In the genomic region with DNA sequence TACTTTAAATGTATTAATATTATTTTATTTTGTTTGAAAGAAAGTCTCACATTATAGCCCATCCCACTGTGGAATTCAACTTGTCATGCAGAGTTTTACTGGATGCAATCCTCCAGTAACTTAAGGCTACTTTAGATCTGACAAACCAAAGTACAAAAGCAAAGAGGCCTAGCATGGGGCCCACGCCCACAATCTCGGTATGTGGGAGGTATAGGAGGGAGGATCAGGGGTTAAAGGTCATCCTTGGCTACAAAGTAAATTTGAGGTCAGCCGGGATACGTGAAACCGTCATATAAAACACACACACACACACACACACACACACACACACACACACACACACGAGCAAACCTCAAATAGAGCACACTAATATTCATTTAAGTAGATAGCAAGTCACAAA, we compare ENCODE assay signal across 22 mouse cellular contexts. TPM values are rescaled to one million over a fixed set of nuclear protein-coding genes. Genes with fewer than 3 reads are reported as not detected.
DNase-seq lines count a peak whose midpoint lies in the region; ATAC-seq lines count a peak whose summit lies in the region.
"Had no signal": no experiment of that assay in that cellular context is flagged by ENCODE, and none has a peak within 500 bp of the region (broad histone marks: within the 10 kb centered on the region; RNA-seq: fewer than 3 reads in every experiment).

No protein-coding gene starts in this region.

- H3K36me3 ChIP-seq in midbrain, embryonic 10.5 days, result no peaks in the 10 kb centered on the region
- no peaks in the 10 kb centered on the region for H3K36me3 ChIP-seq in midbrain, embryonic 14.5 days (ENCODE audit: control insufficient read depth, insufficient read depth, low read length)
- H3K36me3 ChIP-seq in embryonic facial prominence, embryonic 11.5 days (replicated peaks; ENCODE audit: control insufficient read depth, insufficient read depth, low read depth, low read length), result no peaks in the 10 kb centered on the region
- H3K36me3 ChIP-seq in limb, embryonic 12.5 days, result no peaks in the 10 kb centered on the region
- H3K36me3 ChIP-seq: heart, embryonic 10.5 days; hindbrain, embryonic 15.5 days; midbrain, embryonic 15.5 days had no signal

- no peaks in the 10 kb centered on the region for H3K9me3 ChIP-seq in midbrain, embryonic 10.5 days (replicated peaks)
- H3K9me3 ChIP-seq in midbrain, embryonic 14.5 days (ENCODE audit: control insufficient read depth, low read length), result no peaks in the 10 kb centered on the region
- no peaks in the 10 kb centered on the region for H3K9me3 ChIP-seq in embryonic facial prominence, embryonic 11.5 days (replicated peaks; ENCODE audit: control insufficient read depth, low read length)
- H3K9me3 ChIP-seq in limb, embryonic 12.5 days, result no peaks in the 10 kb centered on the region
- H3K9me3 ChIP-seq: heart, embryonic 10.5 days; hindbrain, embryonic 15.5 days; midbrain, embryonic 15.5 days had no signal

- H3K4me1 ChIP-seq in midbrain, embryonic 10.5 days, result peaks cover 20% of the 10 kb centered on the region
- H3K4me1 ChIP-seq in midbrain, embryonic 14.5 days (ENCODE audit: control insufficient read depth, insufficient read depth, low read length), result no peaks in the 10 kb centered on the region
- no peaks in the 10 kb centered on the region; the same call in 1 of the 2 replicates for H3K4me1 ChIP-seq in embryonic facial prominence, embryonic 11.5 days (ENCODE audit: control insufficient read depth, insufficient read depth, low read length)
- peaks cover 31% of the 10 kb centered on the region for H3K4me1 ChIP-seq in limb, embryonic 12.5 days (replicated peaks)
- H3K4me1 ChIP-seq: hindbrain, embryonic 15.5 days; midbrain, embryonic 15.5 days had no signal

- no peak overlapping the region for H3K4me3 ChIP-seq in midbrain, embryonic 10.5 days
- H3K4me3 ChIP-seq in midbrain, embryonic 14.5 days (replicated peaks; ENCODE audit: low read depth, low read length), result no peak overlapping the region
- H3K4me3 ChIP-seq in embryonic facial prominence, embryonic 11.5 days (ENCODE audit: low read depth, low read length), result no peak overlapping the region
- H3K4me3 ChIP-seq in limb, embryonic 12.5 days (replicated peaks), result no peak overlapping the region
- H3K4me3 ChIP-seq: heart, embryonic 10.5 days; hindbrain, embryonic 15.5 days; midbrain, embryonic 15.5 days had no signal

- 16% methylated on average over 6 of the region's 6 CpGs for WGBS in midbrain, embryonic 10.5 days
- WGBS in midbrain, embryonic 14.5 days, result 27% methylated on average over 6 of the region's 6 CpGs
- WGBS in embryonic facial prominence, embryonic 11.5 days, result 12% methylated on average over 6 of the region's 6 CpGs
- WGBS in limb, embryonic 12.5 days, result 21% methylated on average over 6 of the region's 6 CpGs

- ATAC-seq in midbrain, embryonic 14.5 days (ENCODE audit: low FRiP score, low TSS enrichment), result no peak
- 0 out of 2 replicates have a peak, but pooled peaks have one; percentile 39 for ATAC-seq in embryonic facial prominence, embryonic 11.5 days (replicated peaks; ENCODE audit: insufficient number of reproducible peaks, low FRiP score, low TSS enrichment, low read depth)
- ATAC-seq in limb, embryonic 12.5 days (ENCODE audit: insufficient number of reproducible peaks, insufficient read depth, low FRiP score, low TSS enrichment, low read depth), result no peak
- ATAC-seq: midbrain, embryonic 15.5 days had no signal

- peak; percentile 18 for DNase-seq in midbrain, embryonic 10.5 days (ENCODE audit: low spot score)
- no peak for DNase-seq in midbrain, embryonic 14.5 days
- peak; percentile 34 for DNase-seq in WW6 (ENCODE audit: low read depth, low spot score)
- DNase-seq in embryonic facial prominence, embryonic 11.5 days (ENCODE audit: low spot score), result peak; percentile 65
- no peak for DNase-seq in B cell, adult 2 months
- DNase-seq in urinary bladder, adult 18-20 months (ENCODE audit: low spot score in 2 of 2), result no peak
- no peak for DNase-seq in layer of hippocampus, adult 9-11 months
- DNase-seq: adrenal gland, postnatal 14 days; cerebellum, adult 18-20 months; gastrocnemius, postnatal 14 days; heart, postnatal 10 days; kidney, postnatal 10 days; lung, adult 2 months; lung, postnatal 4 days; right cerebral cortex, postnatal 25 days; thymus, postnatal 14 days had no signal

- H3K4me2 ChIP-seq in midbrain, embryonic 14.5 days (ENCODE audit: low read length), result no peak overlapping the region
- H3K4me2 ChIP-seq in embryonic facial prominence, embryonic 11.5 days (ENCODE audit: low read depth, low read length), result no peak overlapping the region
- peak overlapping the region; percentile 15; the same call in 1 of the 2 replicates for H3K4me2 ChIP-seq in limb, embryonic 12.5 days
- H3K4me2 ChIP-seq: hindbrain, embryonic 15.5 days; liver, embryonic 11.5 days; midbrain, embryonic 15.5 days had no signal

- no peaks in the 10 kb centered on the region for H3K27me3 ChIP-seq in midbrain, embryonic 10.5 days (ENCODE audit: low read depth, poor library complexity, severe bottlenecking)
- no peaks in the 10 kb centered on the region for H3K27me3 ChIP-seq in midbrain, embryonic 14.5 days (ENCODE audit: control insufficient read depth, insufficient read depth, low read length)
- H3K27me3 ChIP-seq in embryonic facial prominence, embryonic 11.5 days (ENCODE audit: control insufficient read depth, insufficient read depth, low read length), result no peaks in the 10 kb centered on the region
- H3K27me3 ChIP-seq in limb, embryonic 12.5 days, result no peaks in the 10 kb centered on the region
- H3K27me3 ChIP-seq: hindbrain, embryonic 15.5 days; midbrain, embryonic 15.5 days had no signal

- H3K27ac ChIP-seq in midbrain, embryonic 10.5 days (replicated peaks), result no peak overlapping the region
- H3K27ac ChIP-seq in midbrain, embryonic 14.5 days (replicated peaks; ENCODE audit: low read depth, low read length), result no peak overlapping the region
- H3K27ac ChIP-seq in embryonic facial prominence, embryonic 11.5 days (replicated peaks; ENCODE audit: low read depth, low read length), result no peak overlapping the region
- no peak overlapping the region for H3K27ac ChIP-seq in limb, embryonic 12.5 days
- H3K27ac ChIP-seq: hindbrain, embryonic 15.5 days; midbrain, embryonic 15.5 days; stomach, postnatal 0 days had no signal

- H3K9ac ChIP-seq in midbrain, embryonic 14.5 days (replicated peaks; ENCODE audit: low read length), result no peak overlapping the region
- no peak overlapping the region for H3K9ac ChIP-seq in embryonic facial prominence, embryonic 11.5 days (replicated peaks; ENCODE audit: low read length)
- H3K9ac ChIP-seq in limb, embryonic 12.5 days (replicated peaks), result no peak overlapping the region
- H3K9ac ChIP-seq: hindbrain, embryonic 15.5 days; midbrain, embryonic 15.5 days had no signal

RNA-seq across cellular contexts. Expression of a gene that starts 51.3 kb away (rescaled TPM):
- polyA plus RNA-seq in midbrain, embryonic 10.5 days (2016; fragmentation: Nextera tagmentation; extraction: Ambion mirVana), result 20.7 and 22.4 TPM in 2 replicates
- polyA plus RNA-seq in midbrain, embryonic 14.5 days (2014; fragmentation: Nextera tagmentation; extraction: Ambion mirVana), result 25.3 and 26.2 TPM in 2 replicates
- polyA plus RNA-seq in embryonic facial prominence, embryonic 11.5 days (2014; fragmentation: Nextera tagmentation; extraction: Ambion mirVana), result 23.1 and 23.8 TPM in 2 replicates
- 35.6 and 38.0 TPM in 2 replicates for polyA plus RNA-seq in limb, embryonic 12.5 days (2016; fragmentation: Nextera tagmentation; extraction: Ambion mirVana)

Comparison
In these comparisons a context has a peak if more than half of its experiments do, and no peak if none do; other contexts are left out.
1. DNase-seq: peak in midbrain, embryonic 10.5 days (single experiment), WW6 (single experiment) and embryonic facial prominence, embryonic 11.5 days (single experiment); none in midbrain, embryonic 14.5 days (single experiment), B cell, adult 2 months (0 of 2), urinary bladder, adult 18-20 months (0 of 2) and layer of hippocampus, adult 9-11 months (single experiment).